ENCODE assay signal across 16 mouse cellular contexts in the genomic region with DNA sequence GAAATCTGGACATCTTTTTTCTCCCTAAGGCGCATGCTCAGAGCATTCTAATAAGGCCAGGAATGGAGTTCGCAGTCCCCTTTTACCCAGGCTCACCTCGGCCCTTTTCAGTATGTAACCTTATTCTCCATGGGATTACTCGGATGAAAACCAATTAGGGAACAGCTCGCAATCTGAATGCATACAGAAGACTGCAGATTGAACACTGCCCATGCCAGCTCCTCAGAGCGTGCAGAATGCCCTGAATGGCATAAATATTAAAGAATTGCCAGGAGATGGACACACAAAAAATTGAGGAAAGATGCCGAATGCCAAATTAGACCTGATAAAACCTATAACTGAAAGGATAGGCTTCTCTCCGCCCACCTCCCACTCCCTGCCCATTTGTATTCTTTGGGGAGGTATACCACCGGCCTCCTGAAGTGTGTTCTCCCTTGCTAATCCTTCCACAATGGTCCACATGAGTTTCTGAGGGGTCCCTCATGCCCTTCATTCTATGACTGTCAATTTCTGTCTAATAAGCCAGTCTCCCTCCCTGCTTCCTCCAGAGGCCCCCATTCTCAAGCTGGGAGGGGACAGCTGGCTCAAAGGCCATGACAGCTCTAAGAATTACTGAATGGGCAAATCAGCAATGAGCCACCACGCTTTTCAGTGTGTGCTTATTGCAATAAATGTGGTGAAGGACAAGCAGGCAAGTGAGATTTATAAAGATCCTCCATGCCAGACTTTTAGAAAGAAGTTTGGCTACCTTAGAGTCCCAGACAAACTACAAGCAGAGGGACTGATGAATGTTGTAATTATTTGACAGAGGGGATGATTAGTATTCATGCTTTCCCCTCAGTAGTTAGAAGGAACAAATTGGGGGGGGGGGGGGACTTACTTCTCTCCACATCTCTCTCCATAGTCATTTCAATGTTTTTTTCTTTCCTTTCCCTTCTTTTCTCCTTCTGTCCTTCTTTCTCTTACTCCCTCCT.
DNase-seq lines count a peak whose midpoint lies in the region; ATAC-seq and TF ChIP-seq lines count a peak whose summit lies in the region.
"Had no signal": no experiment of that assay in that cellular context is flagged by ENCODE, and none has a peak within 500 bp of the region (broad histone marks: within the 10 kb centered on the region; RNA-seq: fewer than 3 reads in every experiment).

No protein-coding gene starts in this region.

- peaks cover 11% of the 10 kb centered on the region for H3K4me1 ChIP-seq in forebrain, postnatal 0 days (ENCODE audit: insufficient read depth)
- H3K4me1 ChIP-seq in midbrain, embryonic 10.5 days: peaks cover 59% of the 10 kb centered on the region

- no peaks in the 10 kb centered on the region for H3K9me3 ChIP-seq in forebrain, postnatal 0 days (ENCODE audit: low read length)
- no peaks in the 10 kb centered on the region for H3K9me3 ChIP-seq in midbrain, embryonic 10.5 days (replicated peaks)
- H3K9me3 ChIP-seq: embryonic facial prominence, embryonic 13.5 days had no signal

- peak; percentile 64 for ATAC-seq in forebrain, postnatal 0 days
- no peak for ATAC-seq in inflammation-experienced regulatory T-cells, adult 6 months

- H3K4me3 ChIP-seq in forebrain, postnatal 0 days (ENCODE audit: low read depth, low read length): no peak overlapping the region
- H3K4me3 ChIP-seq in midbrain, embryonic 10.5 days: peak overlapping the region; percentile 0; the same call in 1 of the 2 replicates
- H3K4me3 ChIP-seq: embryonic facial prominence, embryonic 13.5 days; gastrocnemius, adult 2 months had no signal

- 12% methylated on average over 10 of the region's 10 CpGs for WGBS in forebrain, postnatal 0 days
- WGBS in midbrain, embryonic 10.5 days: 33% methylated on average over 10 of the region's 10 CpGs

- intact Hi-C loops in left cerebral cortex, postnatal 4 days (cut with DNase I): loop anchor here (5.0 to 10.0 kb wide), 4 partner anchors 78 to 878 kb away; no protein-coding TSS in a partner anchor
- intact Hi-C loops in left cerebral cortex, postnatal 25 days (cut with DNase I): loop anchor here (5.0 to 10.0 kb wide), 6 partner anchors 448 to 960 kb away; no protein-coding TSS in a partner anchor

- peak overlapping the region; percentile 81 for H3K27ac ChIP-seq in forebrain, postnatal 0 days (ENCODE audit: low read depth, low read length)
- peak overlapping the region; percentile 72 for H3K27ac ChIP-seq in midbrain, embryonic 10.5 days (replicated peaks)
- H3K27ac ChIP-seq: embryonic facial prominence, embryonic 13.5 days; gastrocnemius, adult 2 months had no signal

- no peak for TF ChIP-seq CTCF in forebrain, postnatal 0 days (IDR thresholded peaks at IDR 0.05; ENCODE audit: low read depth)

- no peaks in the 10 kb centered on the region for H3K27me3 ChIP-seq in forebrain, postnatal 0 days (ENCODE audit: insufficient read depth, low read length)
- H3K27me3 ChIP-seq in midbrain, embryonic 10.5 days (ENCODE audit: low read depth, poor library complexity, severe bottlenecking): no peaks in the 10 kb centered on the region

- H3K4me2 ChIP-seq in forebrain, postnatal 0 days (ENCODE audit: low read depth): peak overlapping the region; percentile 15; the same call in 1 of the 2 replicates
- H3K4me2 ChIP-seq: embryonic facial prominence, embryonic 13.5 days; liver, embryonic 11.5 days; lung, embryonic 14.5 days had no signal

- peak; percentile 5 for DNase-seq in left cerebral cortex, postnatal 4 days
- DNase-seq in left cerebral cortex, postnatal 25 days (ENCODE audit: low spot score in 2 of 2): no peak
- DNase-seq in forebrain, postnatal 0 days: peak; percentile 69
- DNase-seq in midbrain, embryonic 10.5 days (ENCODE audit: low spot score): peak; percentile 64
- DNase-seq in spleen, adult 12 weeks (ENCODE audit: low spot score): no peak
- DNase-seq in heart, adult 9 months (ENCODE audit: low spot score in 2 of 2): no peak
- DNase-seq: adrenal gland, postnatal 14 days; cerebellum, adult 9-11 months; gastrocnemius, adult 2 months; heart, adult 18-20 months; kidney, adult 9 months; lung, embryonic 14.5 days had no signal

- 0 out of 2 replicates have a peak overlapping the region, but pooled peaks have one; percentile 18 for H3K9ac ChIP-seq in forebrain, postnatal 0 days
- H3K9ac ChIP-seq: embryonic facial prominence, embryonic 13.5 days; lung, embryonic 14.5 days had no signal

- no peaks in the 10 kb centered on the region for H3K36me3 ChIP-seq in forebrain, postnatal 0 days (ENCODE audit: insufficient read depth)
- no peaks in the 10 kb centered on the region for H3K36me3 ChIP-seq in midbrain, embryonic 10.5 days
- H3K36me3 ChIP-seq: embryonic facial prominence, embryonic 13.5 days; G1E had no signal

Comparison
In these comparisons a context has a peak if more than half of its experiments do, and no peak if none do; other contexts are left out.
1. DNase-seq: peak in left cerebral cortex, postnatal 4 days (single experiment), forebrain, postnatal 0 days (single experiment) and midbrain, embryonic 10.5 days (single experiment); none in left cerebral cortex, postnatal 25 days (0 of 2), spleen, adult 12 weeks (single experiment) and heart, adult 9 months (0 of 2).